Mouse (Mus musculus): ENCODE measurements around the gene Sfmbt2.

- no peak for TF ChIP-seq POLR2A (IDR thresholded peaks at IDR 0.05; ENCODE audit: insufficient read depth, low read depth, low read length)
- TF ChIP-seq CTCF (IDR thresholded peaks at IDR 0.05) = no peak
- no peak for TF ChIP-seq EP300 (IDR thresholded peaks at IDR 0.05; ENCODE audit: insufficient read depth, low read depth, low read length)
Observed at GRCm38 (mm10) chr2:10340022-10340421, 30.3 kb upstream of the Sfmbt2 start.

Measured in heart, adult 2 months (tissue).